Mouse (Mus musculus): ENCODE measurements around the gene Cdkl3.

The Cdkl3 gene

DNA sequence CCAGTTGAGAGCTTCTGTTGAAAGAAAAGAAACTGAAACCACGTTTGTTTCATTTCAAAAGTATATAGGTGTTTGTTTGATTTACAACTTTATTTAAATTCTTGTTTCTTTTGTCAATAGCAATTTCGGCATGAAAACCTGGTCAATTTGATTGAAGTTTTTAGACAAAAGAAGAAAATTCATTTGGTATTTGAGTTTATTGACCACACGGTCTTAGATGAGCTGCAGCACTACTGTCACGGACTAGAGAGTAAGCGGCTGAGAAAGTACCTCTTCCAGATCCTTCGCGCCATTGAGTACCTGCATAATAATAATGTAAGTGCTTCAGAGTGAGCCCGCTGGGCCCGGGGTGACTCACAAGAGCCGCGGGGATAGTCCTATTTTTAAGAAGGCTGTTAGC lies 7.0 kb downstream of the Cdkl3 start:
- no peak for DNase-seq (ENCODE audit: extremely low read depth, low read depth, low spot score)

DNA sequence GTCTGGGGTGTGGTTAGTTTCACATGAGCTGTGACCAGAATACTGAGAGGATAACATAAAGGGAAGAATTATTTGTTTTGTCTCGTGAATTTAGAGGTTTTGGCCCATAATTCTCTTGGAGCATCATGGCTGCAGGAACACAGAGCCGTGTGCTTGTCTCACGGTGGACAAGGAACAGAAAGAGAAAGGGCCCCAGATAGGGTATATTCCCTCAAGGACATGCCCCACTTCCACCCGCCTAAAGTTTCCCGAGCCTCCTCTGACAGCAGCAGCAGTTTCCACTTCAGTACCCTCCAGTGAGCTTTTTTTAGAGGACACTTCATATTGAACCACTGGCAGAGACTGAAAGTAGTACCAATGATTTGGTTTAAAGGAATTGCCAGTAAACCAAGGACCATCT lies 7.5 kb downstream of the Cdkl3 start:
- DNase-seq (ENCODE audit: extremely low read depth, low read depth, low spot score), result no peak

DNA sequence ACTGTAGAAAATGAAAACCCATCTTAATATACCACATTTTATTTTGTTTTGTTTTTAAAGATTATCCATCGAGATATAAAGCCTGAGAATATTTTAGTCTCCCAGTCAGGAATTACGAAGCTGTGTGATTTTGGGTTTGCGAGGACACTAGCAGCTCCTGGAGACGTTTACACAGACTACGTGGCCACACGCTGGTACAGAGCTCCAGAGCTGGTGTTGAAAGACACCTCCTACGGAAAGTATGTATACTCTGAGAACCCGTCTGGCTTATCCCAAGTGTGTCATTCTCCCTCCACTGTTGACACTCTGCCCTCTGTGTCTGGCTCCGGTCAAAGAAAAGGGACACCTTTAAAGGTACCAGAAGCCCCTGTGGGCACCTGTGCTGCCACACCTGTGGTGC lies 14.2 kb downstream of the Cdkl3 start:
- DNase-seq (ENCODE audit: extremely low read depth, low read depth, low spot score), result no peak

DNA sequence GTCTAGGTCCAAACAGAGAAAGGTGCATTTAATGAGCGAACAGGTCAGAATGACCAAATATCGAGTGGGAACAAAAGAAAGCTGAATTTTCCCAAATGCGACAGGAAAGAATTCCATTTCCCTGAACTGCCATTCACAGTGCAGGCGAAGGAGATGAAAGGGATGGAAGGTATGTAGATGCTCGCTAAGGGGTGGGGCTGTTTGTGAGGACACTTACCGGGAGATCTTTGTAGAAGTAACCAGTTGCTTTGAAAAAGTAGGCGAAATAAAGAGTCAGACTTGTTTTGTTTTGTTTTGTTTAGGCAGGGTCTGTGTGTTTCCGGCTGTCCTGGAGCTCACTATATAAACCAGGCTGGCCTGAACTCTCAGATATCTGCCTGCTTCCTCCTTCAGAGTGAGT lies 28.3 kb downstream of the Cdkl3 start:
- no peak for DNase-seq (ENCODE audit: extremely low read depth, low read depth, low spot score)

DNA sequence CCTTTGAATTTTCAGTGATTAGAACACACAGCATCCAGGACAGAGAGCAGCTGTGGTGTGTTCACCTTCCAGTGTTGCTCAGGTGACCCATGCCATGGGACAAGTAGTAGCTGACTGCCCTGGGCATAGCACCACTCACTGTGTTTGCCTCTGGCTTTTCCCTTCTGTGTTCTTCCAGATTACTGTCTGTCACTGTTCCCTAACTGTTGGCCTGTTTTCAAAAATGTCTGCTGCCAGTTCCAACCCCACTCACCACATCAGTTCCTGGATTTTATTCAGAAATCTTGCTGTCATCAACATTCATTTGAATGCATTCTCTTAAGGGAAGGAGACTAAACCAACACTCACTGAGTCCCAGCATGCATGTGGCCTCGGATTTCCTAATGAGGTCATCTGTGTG lies 29.9 kb downstream of the Cdkl3 start:
- DNase-seq (ENCODE audit: extremely low read depth, low read depth, low spot score), result no peak

DNA sequence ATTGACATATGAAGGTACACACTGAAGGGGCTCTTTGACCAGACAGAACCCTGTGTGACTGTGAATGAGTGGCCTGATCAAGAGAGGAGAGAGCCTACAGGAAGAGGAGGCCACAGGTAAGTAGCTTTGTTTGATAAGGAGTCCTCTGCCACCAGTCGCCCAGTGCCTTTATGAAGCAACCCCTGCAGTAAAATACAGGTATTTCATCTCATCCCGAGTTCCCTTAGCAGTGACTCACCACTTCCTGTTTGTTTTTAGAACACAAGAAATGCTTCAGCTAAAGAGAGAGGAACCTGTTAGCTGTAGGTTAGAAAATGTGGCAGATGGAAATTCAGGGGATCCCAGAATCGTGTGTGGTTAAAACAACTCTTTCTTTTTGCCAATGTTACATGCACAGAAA lies 31.9 kb downstream of the Cdkl3 start:
- no peak for DNase-seq (ENCODE audit: extremely low read depth, low read depth, low spot score)

DNA sequence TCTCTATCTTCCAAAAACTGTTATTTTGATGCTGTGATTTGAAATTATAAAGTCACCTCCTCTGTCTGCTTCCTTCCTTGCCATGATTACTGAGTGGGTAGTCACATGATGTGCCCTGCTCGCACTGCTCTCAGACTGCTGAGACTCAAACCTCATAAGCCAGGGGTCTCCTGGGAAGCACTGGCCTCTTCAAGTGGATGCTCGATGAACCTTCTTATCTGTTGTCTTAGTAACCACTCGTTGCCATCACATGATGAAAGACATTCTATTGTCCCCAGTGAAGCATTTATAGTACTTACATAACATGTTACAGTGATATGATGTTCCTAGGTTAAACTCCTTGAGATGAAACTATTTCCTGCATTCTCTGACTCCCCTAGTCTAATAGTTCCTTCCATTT lies 33.6 kb downstream of the Cdkl3 start:
- no peak for DNase-seq (ENCODE audit: extremely low read depth, low read depth, low spot score)

DNA sequence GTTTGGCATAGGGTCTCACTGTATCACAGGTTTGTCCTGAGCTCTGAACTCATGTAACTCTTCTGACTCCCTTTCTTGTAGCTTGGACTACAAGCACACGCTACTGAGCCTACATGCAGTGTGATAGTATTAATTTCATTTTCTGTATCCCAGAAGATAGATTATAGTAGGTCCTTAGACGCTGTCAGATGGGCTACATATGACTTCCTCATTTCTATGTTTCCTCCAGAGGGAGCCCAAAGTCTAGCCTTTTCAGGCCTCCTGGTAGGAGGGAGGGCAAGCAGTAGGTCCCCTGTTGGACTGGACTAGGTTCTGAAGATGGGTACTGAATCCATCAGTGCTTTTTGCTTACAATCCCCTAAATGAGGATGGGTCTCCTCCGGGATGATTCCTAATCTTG lies 39.2 kb downstream of the Cdkl3 start:
- no peak for DNase-seq (ENCODE audit: extremely low read depth, low read depth, low spot score)

DNA sequence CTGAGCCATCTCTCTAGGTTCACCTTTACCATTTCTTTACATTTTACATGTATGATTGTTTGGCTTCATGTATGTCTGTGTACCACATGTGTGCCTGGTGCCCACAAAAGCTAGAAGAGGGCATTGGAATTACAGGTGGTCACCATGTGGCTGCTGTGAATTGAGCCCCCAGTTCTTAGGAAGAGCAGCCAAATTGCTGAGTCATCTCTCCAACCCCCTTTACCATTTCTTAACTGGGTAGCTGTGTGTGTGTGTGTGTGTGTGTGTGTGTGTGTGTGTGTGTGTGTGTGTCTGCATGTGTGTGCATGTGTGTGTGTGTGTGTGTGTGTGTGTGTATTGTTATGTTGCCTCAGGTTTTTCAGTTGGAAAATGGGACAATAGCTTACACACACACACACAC lies 40.1 kb downstream of the Cdkl3 start:
- no peak for DNase-seq (ENCODE audit: extremely low read depth, low read depth, low spot score)

DNA sequence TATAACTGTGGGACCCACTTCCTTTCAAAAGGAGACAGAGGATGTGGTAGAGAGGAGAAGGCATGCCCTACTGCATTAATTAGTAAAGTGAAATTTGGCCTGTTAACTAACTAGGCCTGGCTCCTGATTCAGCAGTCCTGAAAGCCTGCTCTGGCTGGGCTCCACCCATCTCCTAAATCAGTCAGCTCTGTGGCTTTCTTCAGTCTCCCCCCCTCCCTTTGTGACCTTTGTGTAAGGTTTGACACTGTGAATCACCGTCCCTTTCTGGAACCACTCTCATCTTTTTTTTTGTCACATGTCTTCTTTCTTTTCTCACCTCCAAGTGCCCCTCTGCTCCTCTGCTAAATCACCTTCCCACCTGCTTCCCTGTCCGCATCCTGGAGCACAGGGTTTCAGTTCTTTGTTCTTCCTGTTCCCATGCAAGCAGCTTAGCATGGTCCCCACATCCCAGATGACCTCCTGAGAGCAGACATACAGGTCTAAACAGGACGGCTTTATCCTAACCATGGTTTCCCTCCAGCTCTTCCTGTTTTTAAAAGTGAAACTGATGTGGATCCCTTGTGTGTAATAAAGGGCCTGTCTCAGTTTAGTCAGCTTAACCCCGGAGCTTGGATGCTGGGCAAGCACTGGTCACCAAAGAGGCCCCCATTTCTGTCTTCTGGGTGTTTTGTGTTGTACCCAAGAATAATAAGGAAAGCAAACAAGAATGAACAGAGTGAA lies 42.6 kb downstream of the Cdkl3 start:
- no peak for DNase-seq (ENCODE audit: extremely low read depth, low read depth, low spot score)

DNA sequence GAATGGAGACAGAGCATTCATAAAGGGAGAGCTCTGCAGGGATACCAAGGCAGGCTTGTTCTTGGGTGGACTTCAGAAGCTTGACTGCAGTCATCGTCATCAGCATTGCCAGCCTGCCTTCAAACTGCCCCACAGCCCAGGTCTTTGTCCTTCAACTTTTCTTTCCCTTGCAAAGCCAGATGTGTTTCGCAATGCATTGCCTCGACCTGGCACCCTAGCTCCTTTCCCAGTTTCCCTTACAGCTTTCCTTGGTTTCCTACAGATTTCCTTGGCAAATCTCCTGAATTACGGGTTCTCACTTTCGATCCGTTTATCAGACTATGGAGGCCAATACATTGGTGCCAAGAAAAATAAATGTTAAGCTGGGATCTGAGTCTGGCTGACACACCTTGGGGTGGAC lies 49.4 kb downstream of the Cdkl3 start:
- peak; percentile 62 for DNase-seq (ENCODE audit: extremely low read depth, low read depth, low spot score)

DNA sequence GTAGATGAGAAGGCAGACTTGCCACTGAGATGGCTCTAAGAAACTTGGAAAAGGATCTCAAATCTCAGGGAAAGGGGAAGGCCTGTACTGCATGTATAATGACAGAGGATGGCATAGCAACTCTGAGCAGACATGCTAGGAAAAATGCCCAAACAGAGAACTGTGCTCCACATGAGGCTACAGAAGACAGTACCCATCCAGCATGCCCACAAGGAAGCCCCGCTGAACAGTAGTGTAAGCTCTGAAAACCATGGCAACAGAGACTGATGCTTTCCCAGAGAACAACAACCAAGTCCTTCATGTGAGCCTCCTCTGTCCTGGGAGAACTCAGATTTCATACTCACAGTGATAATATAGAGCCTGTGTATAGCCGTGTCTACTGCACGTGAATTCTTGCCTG lies 50.7 kb downstream of the Cdkl3 start:
- DNase-seq (ENCODE audit: extremely low read depth, low read depth, low spot score), result no peak

DNA sequence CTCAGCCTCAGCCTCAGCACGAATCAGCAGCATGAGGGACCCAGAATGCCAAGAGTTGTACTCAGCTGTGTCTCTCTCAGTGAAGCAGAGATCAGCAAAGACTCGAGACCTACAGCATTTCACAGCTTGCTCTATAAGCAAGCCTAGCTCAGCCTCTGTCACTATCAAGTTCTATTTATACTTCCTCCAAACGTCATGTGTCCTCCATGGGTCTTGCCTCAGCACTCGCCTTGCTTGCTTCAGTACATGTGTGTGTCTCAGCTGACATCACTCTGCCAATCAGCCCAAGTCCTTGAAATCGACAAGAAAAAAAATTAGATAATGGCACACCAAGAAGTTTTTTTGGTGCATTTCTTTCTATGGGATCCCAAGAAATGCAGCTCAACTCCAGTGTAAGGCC lies 52.2 kb downstream of the Cdkl3 start:
- no peak for DNase-seq (ENCODE audit: extremely low read depth, low read depth, low spot score)

DNA sequence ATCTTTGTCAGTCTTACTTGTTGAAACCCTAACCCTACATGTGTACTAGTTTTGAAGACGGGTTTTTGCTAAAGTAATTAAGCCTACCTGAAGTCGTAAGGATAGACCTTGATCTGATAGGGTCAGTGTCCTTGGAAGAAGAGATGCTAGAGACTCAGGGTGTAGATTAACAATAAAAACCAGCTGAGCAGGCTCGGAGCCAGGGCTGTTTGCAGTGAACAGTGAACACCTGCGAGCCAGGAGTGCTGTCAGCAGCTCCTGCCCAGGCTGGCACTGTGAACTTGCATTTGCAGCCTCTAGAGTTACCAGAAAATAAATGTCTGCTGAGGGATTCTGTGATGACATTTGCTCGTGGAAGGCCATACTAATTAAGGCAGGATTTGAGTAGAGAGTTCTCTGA lies 55.0 kb downstream of the Cdkl3 start:
- DNase-seq (ENCODE audit: extremely low read depth, low read depth, low spot score), result no peak

DNA sequence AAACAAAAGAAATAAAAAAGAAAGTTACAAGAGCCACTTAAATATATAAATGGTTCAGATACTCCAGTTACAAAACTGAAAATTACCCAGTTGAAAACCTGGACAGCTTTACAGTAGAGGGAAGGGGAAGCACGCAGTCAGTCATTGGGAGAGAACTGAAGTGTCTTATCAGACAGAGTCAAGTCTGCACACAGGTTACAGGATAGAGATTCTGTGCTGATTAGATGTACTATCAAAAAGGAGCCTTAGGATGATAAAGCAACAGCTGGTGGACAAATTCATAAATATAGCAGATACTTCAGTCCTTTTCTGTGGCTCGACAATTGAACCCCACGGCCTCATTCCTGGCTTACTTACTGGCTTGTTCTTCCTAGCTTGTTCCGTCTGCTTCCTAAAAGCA lies 56.3 kb downstream of the Cdkl3 start:
- no peak for DNase-seq (ENCODE audit: extremely low read depth, low read depth, low spot score)

DNA sequence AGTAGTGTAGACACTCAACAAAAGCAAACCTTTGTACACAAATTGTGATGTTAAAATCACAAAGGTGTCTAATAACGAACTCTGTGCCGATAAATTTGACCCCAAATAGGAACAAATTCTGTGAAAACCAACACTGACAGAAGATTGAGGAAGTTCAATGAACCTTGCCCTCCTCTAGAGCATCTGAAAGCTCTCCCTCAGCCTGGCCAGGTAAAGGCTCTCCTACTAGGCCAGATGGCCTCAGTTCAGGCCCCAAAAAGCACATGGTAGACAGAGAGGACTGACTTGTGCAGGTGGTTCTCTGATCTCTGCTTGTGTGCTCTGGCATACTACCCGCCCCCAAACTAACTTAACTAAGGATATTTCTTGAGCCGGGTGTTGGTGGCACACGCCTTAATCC lies 58.4 kb downstream of the Cdkl3 start:
- DNase-seq (ENCODE audit: extremely low read depth, low read depth, low spot score), result no peak

DNA sequence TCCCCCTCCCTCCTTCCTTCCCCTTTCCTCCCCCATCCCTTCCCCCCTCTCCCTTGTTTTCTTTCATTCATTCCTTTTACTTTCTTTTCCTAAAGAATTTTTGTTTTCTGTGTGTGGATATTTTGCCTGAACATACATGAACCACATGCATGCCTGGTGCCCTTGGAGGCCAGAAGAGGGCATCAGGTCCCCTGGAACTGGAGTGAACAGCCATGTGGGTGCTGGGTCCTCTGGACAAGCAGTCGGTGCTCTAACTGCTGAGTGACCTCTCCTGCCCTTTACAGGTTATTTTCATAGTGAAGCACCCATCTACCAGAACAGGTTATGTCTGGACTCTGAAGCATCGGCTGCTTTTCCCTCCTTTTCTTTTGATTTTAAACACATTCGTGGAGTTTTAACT lies 60.4 kb downstream of the Cdkl3 start:
- DNase-seq (ENCODE audit: extremely low read depth, low read depth, low spot score), result no peak

DNA sequence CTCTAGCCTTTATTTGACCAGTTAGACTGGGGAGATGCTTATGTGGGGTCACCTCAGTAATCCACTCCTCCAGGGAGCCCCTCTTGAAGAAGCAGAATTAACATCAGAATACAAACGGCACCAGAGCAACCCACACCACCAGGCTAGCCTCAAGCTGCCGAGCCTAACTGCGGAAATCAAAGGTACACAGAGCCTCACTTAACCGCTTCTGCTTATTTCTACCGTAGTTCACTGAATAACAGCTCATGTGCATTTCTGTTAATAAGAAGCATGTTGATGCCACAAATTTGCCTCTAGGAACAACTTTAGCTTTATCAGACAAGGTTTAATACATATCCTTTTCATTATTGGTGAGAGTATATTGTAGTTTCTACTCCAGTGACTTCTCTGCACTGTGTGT lies 61.8 kb downstream of the Cdkl3 start:
- DNase-seq (ENCODE audit: extremely low read depth, low read depth, low spot score), result no peak

DNA sequence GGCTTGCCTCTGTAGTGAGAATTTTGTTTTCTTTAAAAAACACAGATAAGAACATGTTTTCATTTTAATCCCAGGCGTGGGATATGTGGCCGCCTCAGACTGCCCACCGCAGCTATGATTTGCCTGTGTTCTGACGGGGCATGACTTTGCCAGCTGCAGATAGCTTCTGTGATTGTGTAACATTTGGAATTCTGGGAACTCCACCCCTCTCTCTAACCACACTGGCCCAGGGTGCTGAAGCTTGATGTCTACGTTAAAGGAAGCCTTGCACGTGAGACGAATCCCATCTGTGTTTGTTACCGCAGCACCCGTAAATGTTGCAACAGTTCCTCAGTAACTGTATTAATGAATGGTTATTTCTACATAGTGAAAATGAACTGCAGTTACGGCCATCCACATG lies 67.7 kb downstream of the Cdkl3 start:
- no peak for DNase-seq (ENCODE audit: extremely low read depth, low read depth, low spot score)

DNA sequence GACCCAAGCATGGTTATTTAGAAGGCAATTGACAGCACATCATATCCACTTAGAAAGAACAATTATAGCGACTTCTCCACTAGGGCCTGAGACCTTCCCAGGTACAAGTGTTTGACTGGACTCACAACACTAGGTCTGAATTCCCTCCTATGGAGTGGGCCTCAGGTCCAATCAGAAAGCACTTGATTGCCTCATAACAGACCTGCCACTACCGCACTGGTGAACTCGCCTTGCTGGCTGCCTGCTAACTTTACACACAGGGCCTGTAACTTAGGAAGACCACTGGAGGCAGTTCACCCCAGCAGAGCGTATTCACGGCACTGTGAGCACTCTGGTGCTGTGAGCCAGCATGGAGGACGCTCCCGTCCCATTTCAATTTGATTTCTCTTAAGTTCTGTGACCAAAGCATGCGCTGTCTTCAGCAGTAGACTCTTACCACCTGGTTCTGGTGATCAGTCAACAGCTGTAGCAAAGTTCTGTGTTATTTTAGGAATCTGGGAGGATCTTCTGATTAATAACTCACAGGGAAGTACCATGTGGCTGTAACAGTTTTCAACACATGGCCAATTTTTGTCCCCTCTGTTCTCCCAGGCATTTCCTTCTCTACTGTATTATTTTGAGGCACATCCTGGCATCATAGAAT lies 69.6 kb downstream of the Cdkl3 start:
- no peak for DNase-seq (ENCODE audit: extremely low read depth, low read depth, low spot score)

DNA sequence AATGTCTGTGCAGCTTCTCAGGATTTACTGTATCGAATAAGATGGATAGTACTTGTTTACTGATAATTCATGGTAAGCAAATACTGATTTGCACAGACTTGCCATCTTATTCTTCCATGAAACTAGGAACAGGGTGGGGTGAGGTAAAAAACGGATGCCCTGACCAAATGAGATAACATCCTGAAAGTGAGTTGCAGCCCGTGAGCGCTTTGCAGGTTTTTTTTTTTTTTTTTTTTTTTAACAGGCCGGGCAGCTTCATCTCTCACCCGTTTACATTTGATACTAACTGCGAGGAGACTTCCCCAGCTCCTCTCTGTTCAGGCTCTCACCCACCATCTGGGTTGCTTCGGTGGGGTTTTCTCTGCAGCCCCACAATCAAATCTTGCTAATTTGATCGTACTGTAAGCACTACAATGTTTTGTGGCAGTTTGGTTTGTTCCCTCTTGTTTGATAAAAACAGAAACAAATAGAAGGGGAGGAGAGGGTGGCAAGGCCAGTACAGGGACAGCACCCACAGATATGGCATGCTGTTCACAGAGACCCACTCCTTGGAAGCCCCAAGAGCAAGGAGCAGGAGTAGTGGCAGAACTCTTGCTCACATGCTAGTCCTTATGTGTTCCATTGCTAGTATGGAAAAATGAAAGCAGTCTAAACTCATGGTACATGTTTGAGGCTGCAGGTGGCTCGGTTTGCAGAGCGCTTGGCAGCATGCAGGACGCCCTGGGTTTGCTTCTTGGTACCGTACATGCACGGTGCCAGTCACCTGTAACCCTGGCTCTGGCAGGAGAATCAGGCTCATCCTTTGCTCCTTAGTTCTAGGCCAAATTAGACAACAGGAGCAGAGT lies 70.8 kb downstream of the Cdkl3 start:
- no peak for DNase-seq (ENCODE audit: extremely low read depth, low read depth, low spot score)

Measured in fat pad, adult 2 months (tissue).